Mouse (Mus musculus): Measurements from ENCODE around the gene Bbs12.

Gene Bbs12

GRCm38 (mm10) chr3:37312370-37312941, at the start of gene Bbs12, which contains the start of gene Cetn4:
TSS of gene Bbs12 (plus strand) at chr3:37312554.
TSS of gene Cetn4 (minus strand) at chr3:37312708.
- peak; percentile 95 for DNase-seq

GRCm38 (mm10) chr3:37268338-37268737, 44.0 kb upstream of the Bbs12 start:
- DNase-seq, result no peak

DNA sequence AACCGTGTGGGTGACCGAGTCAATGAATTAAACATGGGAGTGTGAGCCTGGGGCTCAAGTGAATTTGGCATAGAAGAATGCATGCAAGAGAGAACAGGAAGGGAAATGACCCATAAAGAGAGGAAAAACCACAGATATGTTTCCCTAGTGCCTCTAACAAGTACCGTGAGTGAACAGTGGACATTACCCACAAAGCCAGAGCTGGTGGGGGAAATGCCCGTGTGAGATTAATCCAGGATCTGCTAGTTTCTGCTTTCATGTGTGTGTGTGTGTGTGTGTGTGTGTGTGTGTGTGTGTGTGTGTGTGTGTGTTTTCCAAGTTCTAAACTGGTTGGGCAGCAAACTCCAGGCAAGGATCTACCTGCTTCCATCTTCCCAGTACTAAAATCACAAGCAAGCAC, 42.4 kb upstream of the Bbs12 start:
- no peak for DNase-seq

DNA sequence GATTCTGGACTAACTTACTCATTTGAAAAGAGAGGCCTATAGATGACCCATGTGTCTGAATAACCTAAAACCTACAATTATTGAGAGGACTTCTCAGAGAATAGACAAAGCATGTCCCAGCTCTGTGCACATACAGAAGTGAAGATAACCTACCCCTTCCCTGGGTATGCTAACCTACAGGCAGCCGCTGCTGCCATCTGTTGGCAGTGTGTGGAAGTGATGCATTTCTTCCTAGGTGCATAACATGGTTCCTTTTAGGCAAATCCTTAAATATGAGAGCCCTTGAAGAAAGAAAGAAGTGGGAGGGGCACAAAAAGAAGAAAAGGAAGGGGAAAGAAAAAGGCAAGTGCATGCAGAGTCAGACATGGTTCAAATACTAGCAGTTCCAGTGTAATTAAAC, 41.1 kb upstream of the Bbs12 start:
- DNase-seq, result peak; percentile 25 to 28

DNA sequence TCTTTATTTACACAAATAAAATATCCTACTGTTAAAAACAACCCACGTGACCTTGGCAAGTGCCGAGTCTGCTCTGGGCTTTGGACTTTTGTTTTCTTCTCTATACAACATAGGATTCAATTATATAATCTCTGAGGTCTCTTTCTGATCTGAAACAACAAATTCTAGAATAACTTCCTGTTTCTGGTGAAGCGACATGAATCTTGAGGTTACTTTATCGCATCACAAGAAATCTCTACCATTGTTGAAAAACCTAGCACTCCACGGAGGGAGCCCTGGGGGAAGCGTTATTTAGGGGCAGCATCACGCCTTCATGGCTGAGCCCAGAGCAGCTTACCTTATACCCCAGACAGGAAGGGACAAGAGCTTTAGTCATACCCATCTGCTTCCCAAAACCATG, 39.3 kb upstream of the Bbs12 start:
- no peak for DNase-seq

- DNase-seq, result no peak
Measured at GRCm38 (mm10) chr3:37274661-37275060, 37.7 kb upstream of the Bbs12 start.

GRCm38 (mm10) chr3:37280221-37280620, 32.1 kb upstream of the Bbs12 start:
- no peak for DNase-seq

- DNase-seq, result no peak
Measured at GRCm38 (mm10) chr3:37280871-37281270, 31.5 kb upstream of the Bbs12 start.

- no peak for DNase-seq
Measured at GRCm38 (mm10) chr3:37282299-37282922, 29.9 kb upstream of the Bbs12 start.

DNA sequence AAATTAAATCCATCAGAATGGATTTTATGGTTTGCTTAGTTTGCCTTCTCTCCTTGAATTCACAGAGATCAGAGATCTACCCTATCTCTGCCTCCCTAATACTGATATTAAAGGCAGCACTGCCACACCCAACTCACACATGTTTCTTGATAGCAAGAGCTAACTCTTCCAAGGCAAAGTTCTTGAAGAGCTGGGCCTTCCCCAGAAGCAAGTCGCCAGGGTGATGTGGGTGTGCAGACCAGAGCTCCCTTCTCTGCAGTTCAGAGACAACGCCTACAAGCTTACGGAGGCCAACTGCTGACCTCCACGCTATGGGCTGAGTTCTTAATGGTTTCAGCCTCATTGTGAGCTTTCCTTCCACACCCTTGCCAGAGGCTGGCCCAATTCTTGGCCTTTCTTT, 29.1 kb upstream of the Bbs12 start:
- DNase-seq, result no peak

DNA sequence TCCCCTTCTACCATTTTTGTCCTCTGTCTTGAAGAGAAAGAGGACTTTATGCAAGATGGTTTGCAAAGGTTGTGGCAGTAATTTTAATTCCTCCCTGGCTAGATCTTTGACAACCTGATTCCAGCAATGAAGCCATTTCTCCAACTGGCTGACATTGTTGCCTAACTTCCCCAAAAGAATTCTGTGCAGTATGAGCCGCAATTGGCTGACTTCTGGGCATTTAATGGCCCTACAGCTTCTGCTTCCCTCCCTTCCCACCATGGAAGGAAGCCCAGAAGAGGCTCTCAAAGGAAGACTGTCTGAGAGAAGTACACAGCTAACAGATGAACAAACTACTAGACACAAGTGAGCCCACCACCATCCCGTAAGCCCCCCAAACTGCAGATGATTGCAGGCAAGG, 23.1 kb upstream of the Bbs12 start:
- no peak for DNase-seq

DNA sequence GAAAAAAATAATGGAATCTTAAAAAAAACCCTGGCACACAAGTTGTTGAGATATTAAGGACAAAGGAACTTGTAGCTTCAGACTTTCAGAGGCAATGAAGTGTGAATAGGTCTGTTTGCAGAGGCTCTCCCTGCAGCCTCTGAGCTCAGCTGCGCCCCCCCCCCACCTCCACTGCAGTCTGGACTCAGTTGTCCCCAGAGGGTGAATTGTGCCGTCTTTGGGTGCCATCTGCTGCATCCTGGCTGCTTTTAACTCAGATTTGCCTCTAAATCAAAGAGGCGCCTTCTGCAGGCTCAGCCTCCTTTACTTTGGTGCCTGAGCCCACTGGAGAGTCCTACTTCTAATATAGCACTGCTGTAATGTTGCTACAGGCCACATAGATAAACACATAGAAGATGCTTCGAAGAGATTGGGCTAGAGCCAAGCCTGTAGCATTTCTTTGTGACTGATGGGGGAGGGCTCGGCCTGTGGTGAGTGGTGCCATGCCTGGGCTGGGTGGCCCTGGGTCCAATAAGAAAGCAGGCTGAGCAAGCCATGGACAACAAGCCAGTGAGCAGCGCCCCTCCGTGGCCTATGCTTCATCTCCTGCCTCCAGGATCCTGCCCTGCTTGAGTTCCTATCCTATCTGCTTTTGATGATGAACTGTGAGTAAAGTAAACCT, 21.3 kb upstream of the Bbs12 start:
- no peak for DNase-seq

DNA sequence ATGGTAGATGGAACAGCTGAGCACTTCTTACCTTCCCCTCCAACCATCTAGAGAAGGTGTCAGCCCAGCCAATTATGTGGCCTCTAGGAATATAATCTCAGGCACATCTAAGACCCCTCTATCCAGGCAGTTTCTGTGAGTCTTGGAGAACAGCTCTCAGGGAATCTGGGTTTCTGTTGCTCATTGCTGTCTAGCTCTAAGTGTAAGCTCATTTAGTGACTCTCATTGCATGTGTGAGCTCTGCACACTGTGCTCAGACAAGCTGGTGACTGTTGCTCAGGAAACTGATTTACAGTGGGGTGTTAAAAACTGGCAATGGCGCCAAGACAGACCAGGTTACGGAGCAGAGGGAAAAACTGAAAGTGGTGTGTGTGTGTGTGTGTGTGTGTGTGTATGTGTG, 20.4 kb upstream of the Bbs12 start:
- no peak for DNase-seq

DNA sequence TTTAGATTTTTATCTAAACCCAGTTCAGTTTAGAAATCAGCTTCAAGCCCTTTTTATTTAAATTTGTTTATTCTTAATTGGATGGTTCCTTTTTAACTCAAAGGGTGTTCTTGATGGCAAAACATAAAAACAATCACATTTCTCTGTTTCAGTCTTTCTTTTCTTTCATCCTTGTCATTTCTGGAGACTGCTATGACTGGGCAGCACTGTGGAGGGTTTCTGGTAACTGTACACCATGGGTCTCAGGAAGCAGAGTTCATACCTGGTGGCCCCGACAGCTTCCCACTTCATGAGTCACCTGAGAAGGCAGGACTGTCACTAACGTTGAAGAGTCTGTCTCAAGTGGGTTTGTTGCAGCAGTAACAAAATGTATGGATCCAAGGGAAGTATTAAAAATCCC, 19.7 kb upstream of the Bbs12 start:
- no peak for DNase-seq

DNA sequence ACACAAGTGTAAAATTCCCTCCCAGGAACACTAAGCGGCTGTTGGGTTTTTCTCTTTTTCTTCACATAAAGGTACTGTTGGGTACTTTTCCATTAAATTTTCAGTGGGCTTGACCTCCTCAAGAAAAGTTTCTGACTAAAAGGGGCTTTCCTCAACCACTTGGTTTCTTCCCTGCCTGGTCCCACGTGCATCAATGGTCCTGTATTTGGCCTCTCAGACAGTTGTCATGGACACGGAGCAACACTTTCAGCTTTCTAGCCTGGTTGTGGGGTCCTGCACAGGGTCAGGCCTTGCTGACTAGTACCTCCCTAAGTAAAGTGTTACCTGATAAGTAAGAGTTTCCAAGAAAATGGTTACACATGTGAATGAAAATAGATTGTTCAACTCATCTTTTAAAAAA, 12.9 kb upstream of the Bbs12 start:
- no peak for DNase-seq

GRCm38 (mm10) chr3:37302685-37303084, 9.7 kb upstream of the Bbs12 start:
- DNase-seq, result peak; percentile 24 to 39

DNA sequence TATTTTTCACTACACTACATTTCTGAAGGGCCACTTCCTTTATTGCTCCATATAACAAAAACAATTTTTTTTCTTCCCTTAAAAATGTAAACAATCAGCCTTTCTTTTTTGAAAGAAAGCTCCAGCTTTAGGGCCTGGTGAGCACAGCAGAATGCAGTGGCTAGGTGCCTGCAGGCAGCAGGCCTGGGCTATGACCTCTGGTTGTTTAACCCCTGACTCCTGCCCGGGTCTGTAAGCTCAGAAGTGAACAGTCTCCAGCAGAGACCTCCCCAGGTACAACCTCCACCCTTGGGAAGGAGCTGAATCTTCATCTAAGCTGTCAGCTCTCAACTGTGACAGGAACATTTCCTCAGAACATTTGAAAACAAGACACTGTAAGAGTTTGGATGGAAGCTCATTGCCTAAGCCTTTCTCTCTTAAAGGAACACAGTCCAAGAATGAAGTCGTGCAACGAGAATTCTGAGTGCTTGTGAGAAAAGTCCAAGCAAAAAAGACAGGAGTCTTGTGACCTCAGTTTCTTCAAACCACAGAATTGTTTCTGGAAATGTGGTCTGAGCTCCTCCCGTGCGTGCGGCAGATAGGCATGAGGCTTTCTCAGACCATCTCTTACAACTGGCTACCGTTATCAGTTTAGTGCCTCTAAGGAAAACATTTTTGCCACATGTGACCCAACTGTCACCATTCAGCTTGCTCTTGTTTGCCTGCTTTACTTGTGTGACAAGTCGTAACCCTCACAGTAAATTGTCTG, 8.8 kb upstream of the Bbs12 start:
- no peak for DNase-seq

DNA sequence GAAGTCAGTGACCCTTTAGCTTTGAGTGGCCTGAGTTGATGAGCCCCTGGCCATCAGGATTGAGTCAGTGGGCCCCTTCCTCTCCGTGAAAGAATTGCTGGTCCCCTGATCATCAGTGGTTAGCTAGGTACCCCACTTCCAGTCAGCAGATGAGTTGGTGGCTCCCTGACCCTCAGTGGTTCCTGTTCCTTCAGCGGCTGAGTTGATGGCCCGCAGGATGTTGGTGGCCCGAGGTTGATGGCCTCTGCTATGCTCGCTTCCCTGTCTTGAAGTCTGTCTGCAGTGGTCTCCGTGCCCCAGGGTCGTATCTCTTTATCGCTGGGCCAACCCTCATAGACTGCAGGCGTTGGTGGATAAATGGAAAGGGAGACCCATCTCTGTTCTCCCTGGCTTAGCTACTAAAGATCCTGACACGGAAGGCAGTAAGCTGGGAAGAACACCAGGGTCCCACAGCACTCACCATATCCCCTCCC, 421 bp upstream of the Bbs12 start:
- DNase-seq, result no peak

DNA sequence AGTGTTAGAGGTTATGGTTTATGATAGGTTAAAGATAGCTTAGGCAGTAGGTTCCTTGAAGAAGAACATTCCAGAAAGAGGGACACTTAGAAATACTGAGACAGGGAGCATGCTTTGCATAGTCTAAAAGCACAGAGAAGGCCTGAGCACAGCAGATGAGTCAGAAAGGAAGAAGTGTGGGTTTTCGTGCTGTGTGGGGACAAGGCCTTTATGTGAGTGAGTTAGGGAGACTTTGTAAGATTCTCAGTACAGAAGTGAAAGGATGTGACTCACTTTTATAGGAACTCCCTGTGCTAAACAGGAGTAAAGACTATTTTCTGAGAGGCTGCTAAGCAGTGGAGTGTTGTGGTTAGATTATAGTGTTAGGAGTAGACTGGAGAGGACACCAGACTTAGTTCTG, 1.0 kb downstream of the Bbs12 start:
- DNase-seq, result no peak

GRCm38 (mm10) chr3:37316233-37316632, 3.9 kb downstream of the Bbs12 start:
- no peak for DNase-seq

- no peak for DNase-seq
Measured at GRCm38 (mm10) chr3:37324310-37324709, 12.0 kb downstream of the Bbs12 start.

DNA sequence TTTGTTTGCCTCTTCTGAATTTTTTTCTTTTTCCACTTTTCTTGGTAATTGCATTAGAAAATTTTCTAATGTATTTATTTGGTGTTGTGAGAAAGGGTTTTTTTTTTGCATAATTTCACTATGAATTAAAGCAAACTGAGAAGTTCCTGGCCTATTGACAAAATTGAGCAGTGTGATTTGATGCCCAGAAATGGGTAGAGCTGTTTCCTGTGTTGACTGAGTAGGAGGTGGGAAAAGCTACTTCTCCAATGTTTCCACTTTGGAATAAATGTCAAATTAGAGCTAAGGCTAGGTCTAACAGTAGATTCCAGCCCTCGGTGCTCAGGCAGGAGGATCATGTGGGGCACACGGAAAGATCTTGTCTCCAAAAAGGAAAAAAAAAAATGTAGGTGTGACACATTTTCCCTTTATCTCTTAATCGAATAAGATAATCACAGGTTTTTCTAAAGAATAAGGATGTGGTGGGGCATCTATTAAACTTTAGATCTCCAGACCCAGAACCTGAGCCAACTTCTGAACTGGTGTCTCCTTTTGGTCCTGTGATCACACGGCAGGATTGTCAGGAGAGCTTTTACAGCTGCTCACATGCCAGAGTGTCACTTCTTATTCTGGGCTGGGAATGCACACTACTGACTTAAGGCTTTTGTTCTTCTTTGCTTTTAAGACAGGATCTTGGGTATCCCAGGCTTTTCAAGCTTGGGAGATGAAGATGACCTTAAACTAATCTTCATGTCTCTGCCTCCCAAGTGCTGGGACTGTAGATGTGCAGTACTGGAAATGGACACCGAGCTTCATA, 13.2 kb downstream of the Bbs12 start:
- no peak for DNase-seq

- DNase-seq, result no peak
Measured at GRCm38 (mm10) chr3:37326627-37327026, 14.3 kb downstream of the Bbs12 start.
